In genomic region chr7:98158481-98158880, GRCm38 (mm10) we compare ENCODE assay signal across 11 mouse cellular contexts. TPM values are rescaled to one million over a fixed set of nuclear protein-coding genes. Genes with fewer than 3 reads are reported as not detected.
DNase-seq lines count a peak whose midpoint lies in the region; ATAC-seq and TF ChIP-seq lines count a peak whose summit lies in the region.
"Had no signal": no experiment of that assay in that cellular context is flagged by ENCODE, and none has a peak within 500 bp of the region (broad histone marks: within the 10 kb centered on the region; RNA-seq: fewer than 3 reads in every experiment).

No protein-coding gene starts in this region.

- no peak for TF ChIP-seq POLR2A in ES-Bruce4 (IDR thresholded peaks at IDR 0.05; ENCODE audit: insufficient read depth, low read length)

- intact Hi-C loops in gastrocnemius, adult 2 months (cut with DNase I) = loop anchor here (5.0 kb wide), 2 partner anchors 34 to 184 kb away; no protein-coding TSS in a partner anchor

- ATAC-seq in monocyte, adult 5-6 weeks (replicated peaks; ENCODE audit: insufficient number of reproducible peaks, low FRiP score, low TSS enrichment, poor library complexity, severe bottlenecking) = no peak

- H3K27ac ChIP-seq in ES-Bruce4 (ENCODE audit: insufficient read depth, low read length) = peak overlapping the region; percentile 77
- no peak overlapping the region for H3K27ac ChIP-seq in gastrocnemius, adult 2 months
- H3K27ac ChIP-seq: neural tube, embryonic 15.5 days had no signal

- DNase-seq in kidney, postnatal 25 days = peak; percentile 75 to 87
- peak; percentile 70 for DNase-seq in lung, postnatal 10 days
- no peak for DNase-seq in embryo, embryonic 9.5 days (ENCODE audit: extremely low spot score)
- no peak for DNase-seq in adrenal gland, postnatal 4 days (ENCODE audit: low spot score in 2 of 2)
- no peak for DNase-seq in gastrocnemius, adult 2 months
- DNase-seq: adrenal gland, postnatal 25 days had no signal

- peaks cover 24% of the 10 kb centered on the region for H3K4me1 ChIP-seq in ES-Bruce4 (ENCODE audit: control insufficient read depth, insufficient read depth, low read length)
- H3K4me1 ChIP-seq in erythroblast, embryonic 14.5 days (ENCODE audit: control insufficient read depth) = peaks cover 87% of the 10 kb centered on the region

- no peaks in the 10 kb centered on the region for H3K9me3 ChIP-seq in ES-Bruce4 (replicated peaks; ENCODE audit: control insufficient read depth, insufficient read depth, low read length, poor library complexity, severe bottlenecking)
- no peaks in the 10 kb centered on the region for H3K9me3 ChIP-seq in erythroblast, embryonic 14.5 days (ENCODE audit: control insufficient read depth, low read length)
- H3K9me3 ChIP-seq: neural tube, embryonic 15.5 days had no signal

- peak overlapping the region; percentile 26 for H3K4me3 ChIP-seq in ES-Bruce4 (ENCODE audit: low read depth, low read length)
- peak overlapping the region; percentile 60 for H3K4me3 ChIP-seq in erythroblast, embryonic 14.5 days (replicated peaks)
- H3K4me3 ChIP-seq in gastrocnemius, adult 2 months = no peak overlapping the region
- H3K4me3 ChIP-seq: neural tube, embryonic 15.5 days had no signal

- TF ChIP-seq EP300 in ES-Bruce4 (IDR thresholded peaks at IDR 0.05; ENCODE audit: insufficient read depth, low read depth, low read length) = peak; percentile 99

- no peak overlapping the region for H3K9ac ChIP-seq in ES-Bruce4 (ENCODE audit: low read depth, poor library complexity, severe bottlenecking)
- H3K9ac ChIP-seq: neural tube, embryonic 15.5 days had no signal

- no peaks in the 10 kb centered on the region for H3K36me3 ChIP-seq in ES-Bruce4 (ENCODE audit: control insufficient read depth, insufficient read depth, low read length, poor library complexity, severe bottlenecking)
- peaks cover 96% of the 10 kb centered on the region for H3K36me3 ChIP-seq in erythroblast, embryonic 14.5 days (ENCODE audit: control insufficient read depth)

- TF ChIP-seq CTCF in ES-Bruce4 (IDR thresholded peaks at IDR 0.05; ENCODE audit: low read depth, low read length) = no peak
- TF ChIP-seq CTCF in gastrocnemius, adult 2 months (IDR thresholded peaks at IDR 0.05) = no peak

- no peaks in the 10 kb centered on the region for H3K27me3 ChIP-seq in ES-Bruce4 (ENCODE audit: control insufficient read depth, insufficient read depth, low read length, poor library complexity, severe bottlenecking)
- no peaks in the 10 kb centered on the region for H3K27me3 ChIP-seq in erythroblast, embryonic 14.5 days (ENCODE audit: control insufficient read depth)
- H3K27me3 ChIP-seq: neural tube, embryonic 15.5 days had no signal

RNA-seq across cellular contexts. Expression of gene Omp, which starts 13.2 kb away (rescaled TPM):
- polyA plus RNA-seq in ES-Bruce4 (2011; ENCODE audit: insufficient read depth, insufficient read length, low read depth, missing spikeins) = 0.82 and 1.1 TPM in 2 replicates
- polyA plus RNA-seq in erythroblast, embryonic 14.5 days (2012) = 0.37 and 0.42 TPM in 2 replicates
- total RNA-seq in monocyte, adult 5-6 weeks (2017) = 0.29 TPM in 1 of 3 replicates, not detected in the others
- 1 to 10 TPM in 1 of 2 experiments, under 1 TPM in 1; 0.79 to 1.3 TPM for total RNA-seq in adrenal gland, postnatal 4 days (2021)
- under 1 TPM in 1 of 2 experiments, not detected in 1; 0.17 TPM for total RNA-seq in gastrocnemius, adult 2 months (2021)

RNA-seq across cellular contexts. Expression of gene Capn5, which starts 19.6 kb away (rescaled TPM):
- 16.9 and 17.0 TPM in 2 replicates for polyA plus RNA-seq in ES-Bruce4 (2011; ENCODE audit: insufficient read depth, insufficient read length, low read depth, missing spikeins)
- polyA plus RNA-seq in erythroblast, embryonic 14.5 days (2012) = 6.8 and 7.1 TPM in 2 replicates
- 0.76 to 2.3 TPM in 2 of 3 replicates, not detected in the other for total RNA-seq in monocyte, adult 5-6 weeks (2017)
- 10 to 100 TPM; 15.6 to 18.7 TPM for total RNA-seq in adrenal gland, postnatal 4 days (2021)
- 1 to 10 TPM; 1.3 to 2.3 TPM for total RNA-seq in gastrocnemius, adult 2 months (2021)

RNA-seq across cellular contexts. Expression of gene Myo7a, which starts 39.2 kb away (rescaled TPM):
- polyA plus RNA-seq in ES-Bruce4 (2011; ENCODE audit: insufficient read depth, insufficient read length, low read depth, missing spikeins) = 8.0 and 11.6 TPM in 2 replicates
- polyA plus RNA-seq in erythroblast, embryonic 14.5 days (2012) = 0.01 and 0.11 TPM in 2 replicates
- total RNA-seq in monocyte, adult 5-6 weeks (2017) = 11.8 to 14.7 TPM (median 13.1 TPM) in 3 replicates
- 100 to 1,000 TPM; 132 to 153 TPM for total RNA-seq in adrenal gland, postnatal 4 days (2021)
- total RNA-seq in gastrocnemius, adult 2 months (2021) = 1 to 10 TPM; 1.4 to 3.0 TPM

RNA-seq across cellular contexts. Expression of gene B3gnt6, which starts 40.8 kb away (rescaled TPM):
- not detected in 2 replicates for polyA plus RNA-seq in ES-Bruce4 (2011; ENCODE audit: insufficient read depth, insufficient read length, low read depth, missing spikeins)
- polyA plus RNA-seq in erythroblast, embryonic 14.5 days (2012) = 0.02 TPM in 1 of 2 replicates, not detected in the other
- 0.19 to 0.43 TPM in 2 of 3 replicates, not detected in the other for total RNA-seq in monocyte, adult 5-6 weeks (2017)
- 1 to 10 TPM; 1.3 to 1.8 TPM for total RNA-seq in adrenal gland, postnatal 4 days (2021)
- total RNA-seq in gastrocnemius, adult 2 months (2021) = not detected
- total RNA-seq: CH12.LX had no signal

Comparison
In these comparisons a context has a peak if more than half of its experiments do, and no peak if none do; other contexts are left out.
1. DNase-seq: peak in kidney, postnatal 25 days (2 of 2) and lung, postnatal 10 days (single experiment); none in embryo, embryonic 9.5 days (single experiment), adrenal gland, postnatal 4 days (0 of 2) and gastrocnemius, adult 2 months (single experiment).